Mouse (Mus musculus): ENCODE measurements around the gene Olfr414. TPM values are rescaled to one million over a fixed set of nuclear protein-coding genes. Genes with fewer than 3 reads are reported as not detected.
A peak's percentile ranks its signal among the peaks of the same experiment; 100 is the strongest.

The Olfr414 gene
- polyA plus RNA-seq (2015; fragmentation: Nextera tagmentation; extraction: Ambion mirVana), result not detected in 2 replicates

GRCm38 (mm10) chr1:174423764-174424163 is at the start of gene Olfr414:
Gene Olfr414, plus strand, starts transcription at chr1:174424064.
- H3K9me3 ChIP-seq (replicated peaks; ENCODE audit: control insufficient read depth, low read length), result no peaks in the 10 kb centered on the region
- H3K9ac ChIP-seq (ENCODE audit: low read depth, low read length), result no peak within 1 kb of the TSS
- WGBS (ENCODE audit: insufficient replicate concordance), result 37% methylated on average over 1 of the region's 1 CpGs
- H3K27ac ChIP-seq (ENCODE audit: low read length), result no peak within 1 kb of the TSS
- H3K36me3 ChIP-seq (ENCODE audit: control insufficient read depth, insufficient read depth), result no peaks in the 10 kb centered on the region
- no peak within 1 kb of the TSS for H3K4me2 ChIP-seq (ENCODE audit: low read depth, low read length)
- no peak for ATAC-seq (ENCODE audit: low read depth)
- no peak within 1 kb of the TSS for H3K4me3 ChIP-seq (ENCODE audit: low read depth, low read length)
- H3K27me3 ChIP-seq (ENCODE audit: control insufficient read depth, insufficient read depth, low read depth, low read length), result no peaks in the 10 kb centered on the region
- peaks cover 2% of the 10 kb centered on the region; the same call in 1 of the 2 replicates for H3K4me1 ChIP-seq (ENCODE audit: control insufficient read depth, low read depth, low read length)

- Histone ChIP-seq H3K4me2 (ENCODE audit: low read depth, low read length) (no peak within 1 kb of the TSS), H3K4me1 (ENCODE audit: control insufficient read depth, low read depth, low read length) (no peaks in the 10 kb centered on the region), H3K36me3 (ENCODE audit: control insufficient read depth, insufficient read depth) (no peaks in the 10 kb centered on the region), H3K9ac (ENCODE audit: low read depth, low read length) (no peak within 1 kb of the TSS), H3K27me3 (ENCODE audit: control insufficient read depth, insufficient read depth, low read depth, low read length) (no peaks in the 10 kb centered on the region), H3K9me3 (replicated peaks; ENCODE audit: control insufficient read depth, low read length) (no peaks in the 10 kb centered on the region), H3K4me3 (ENCODE audit: low read depth, low read length) (no peak within 1 kb of the TSS), H3K27ac (ENCODE audit: low read length) (no peak within 1 kb of the TSS)
- no peak for ATAC-seq (ENCODE audit: low read depth)
- 71% methylated on average over 2 of the region's 2 CpGs for WGBS (ENCODE audit: insufficient replicate concordance)
Observed at GRCm38 (mm10) chr1:174390746-174391145, 33.1 kb upstream of the Olfr414 start, which contains the start of gene Olfr248. Gene Olfr248, plus strand, starts transcription at chr1:174391046.

GRCm38 (mm10) chr1:174422959-174423358 is 905 bp upstream of the Olfr414 start:
- no peak overlapping the region for H3K27ac ChIP-seq (ENCODE audit: low read length)
- no peaks in the 10 kb centered on the region for H3K36me3 ChIP-seq (ENCODE audit: control insufficient read depth, insufficient read depth)
- H3K4me2 ChIP-seq (ENCODE audit: low read depth, low read length), result no peak overlapping the region
- H3K27me3 ChIP-seq (ENCODE audit: control insufficient read depth, insufficient read depth, low read depth, low read length), result no peaks in the 10 kb centered on the region
- no peak overlapping the region for H3K9ac ChIP-seq (ENCODE audit: low read depth, low read length)
- ATAC-seq (ENCODE audit: low read depth), result peak; percentile 45
- no peak overlapping the region for H3K4me3 ChIP-seq (ENCODE audit: low read depth, low read length)
- peaks cover 2% of the 10 kb centered on the region; the same call in 1 of the 2 replicates for H3K4me1 ChIP-seq (ENCODE audit: control insufficient read depth, low read depth, low read length)
- WGBS (ENCODE audit: insufficient replicate concordance), result 42% methylated on average over 4 of the region's 4 CpGs
- H3K9me3 ChIP-seq (replicated peaks; ENCODE audit: control insufficient read depth, low read length), result no peaks in the 10 kb centered on the region

GRCm38 (mm10) chr1:174426180-174426986 is 2.5 kb downstream of the Olfr414 start:
- no peak overlapping the region for H3K4me2 ChIP-seq (ENCODE audit: low read depth, low read length)
- H3K4me1 ChIP-seq (ENCODE audit: control insufficient read depth, low read depth, low read length), result peaks cover 2% of the 10 kb centered on the region; the same call in 1 of the 2 replicates
- H3K36me3 ChIP-seq (ENCODE audit: control insufficient read depth, insufficient read depth), result no peaks in the 10 kb centered on the region
- H3K27me3 ChIP-seq (ENCODE audit: control insufficient read depth, insufficient read depth, low read depth, low read length), result no peaks in the 10 kb centered on the region
- 14% methylated on average over 3 of the region's 3 CpGs for WGBS (ENCODE audit: insufficient replicate concordance)
- H3K9ac ChIP-seq (ENCODE audit: low read depth, low read length), result no peak overlapping the region
- H3K27ac ChIP-seq (ENCODE audit: low read length), result no peak overlapping the region; the same call in 1 of the 2 replicates
- no peaks in the 10 kb centered on the region for H3K9me3 ChIP-seq (replicated peaks; ENCODE audit: control insufficient read depth, low read length)
- H3K4me3 ChIP-seq (ENCODE audit: low read depth, low read length), result no peak overlapping the region
- peak; percentile 85 for ATAC-seq (ENCODE audit: low read depth)

- Histone ChIP-seq H3K4me1 (ENCODE audit: control insufficient read depth, low read depth, low read length) (peaks cover 2% of the 10 kb centered on the region; the same call in 1 of the 2 replicates), H3K36me3 (ENCODE audit: control insufficient read depth, insufficient read depth) (no peaks in the 10 kb centered on the region), H3K27me3 (ENCODE audit: control insufficient read depth, insufficient read depth, low read depth, low read length) (no peaks in the 10 kb centered on the region), H3K9me3 (replicated peaks; ENCODE audit: control insufficient read depth, low read length) (no peaks in the 10 kb centered on the region), H3K27ac (ENCODE audit: low read length) (no peak overlapping the region), H3K4me2 (ENCODE audit: low read depth, low read length) (no peak overlapping the region), H3K9ac (ENCODE audit: low read depth, low read length) (no peak overlapping the region), H3K4me3 (ENCODE audit: low read depth, low read length) (no peak overlapping the region)
- no peak for ATAC-seq (ENCODE audit: low read depth)
- 61% methylated on average over 1 of the region's 1 CpGs for WGBS (ENCODE audit: insufficient replicate concordance)
Observed at GRCm38 (mm10) chr1:174427402-174427801, 3.5 kb downstream of the Olfr414 start.

GRCm38 (mm10) chr1:174428407-174428806 is 4.5 kb downstream of the Olfr414 start:
- peaks cover 2% of the 10 kb centered on the region; the same call in 1 of the 2 replicates for H3K4me1 ChIP-seq (ENCODE audit: control insufficient read depth, low read depth, low read length)
- no peak overlapping the region for H3K9ac ChIP-seq (ENCODE audit: low read depth, low read length)
- 27% methylated on average over 2 of the region's 2 CpGs for whole genome bisulfite sequencing (ENCODE audit: insufficient replicate concordance)
- H3K4me3 ChIP-seq (ENCODE audit: low read depth, low read length), result no peak overlapping the region
- H3K27ac ChIP-seq (ENCODE audit: low read length), result no peak overlapping the region
- no peaks in the 10 kb centered on the region for H3K36me3 ChIP-seq (ENCODE audit: control insufficient read depth, insufficient read depth)
- no peak overlapping the region for H3K4me2 ChIP-seq (ENCODE audit: low read depth, low read length)
- peak; percentile 63 for ATAC-seq (ENCODE audit: low read depth)
- H3K9me3 ChIP-seq (replicated peaks; ENCODE audit: control insufficient read depth, low read length), result no peaks in the 10 kb centered on the region
- no peaks in the 10 kb centered on the region for H3K27me3 ChIP-seq (ENCODE audit: control insufficient read depth, insufficient read depth, low read depth, low read length)

GRCm38 (mm10) chr1:174434121-174434520 is 10.3 kb downstream of the Olfr414 start:
- Histone ChIP-seq H3K9me3 (replicated peaks; ENCODE audit: control insufficient read depth, low read length) (no peaks in the 10 kb centered on the region), H3K4me1 (ENCODE audit: control insufficient read depth, low read depth, low read length) (no peaks in the 10 kb centered on the region), H3K9ac (ENCODE audit: low read depth, low read length) (no peak overlapping the region), H3K27ac (ENCODE audit: low read length) (no peak overlapping the region), H3K27me3 (ENCODE audit: control insufficient read depth, insufficient read depth, low read depth, low read length) (no peaks in the 10 kb centered on the region), H3K4me2 (ENCODE audit: low read depth, low read length) (no peak overlapping the region), H3K36me3 (ENCODE audit: control insufficient read depth, insufficient read depth) (no peaks in the 10 kb centered on the region), H3K4me3 (ENCODE audit: low read depth, low read length) (no peak overlapping the region)
- WGBS (ENCODE audit: insufficient replicate concordance), result 16% methylated on average over 1 of the region's 1 CpGs
- no peak for ATAC-seq (ENCODE audit: low read depth)

GRCm38 (mm10) chr1:174441782-174442181 is 17.9 kb downstream of the Olfr414 start, which contains the start of gene Olfr220:
Gene Olfr220, plus strand, starts transcription at chr1:174442082.
- Histone ChIP-seq H3K4me3 (ENCODE audit: low read depth, low read length) (no peak within 1 kb of the TSS), H3K4me2 (ENCODE audit: low read depth, low read length) (no peak within 1 kb of the TSS), H3K9ac (ENCODE audit: low read depth, low read length) (no peak within 1 kb of the TSS), H3K9me3 (replicated peaks; ENCODE audit: control insufficient read depth, low read length) (no peaks in the 10 kb centered on the region), H3K27me3 (ENCODE audit: control insufficient read depth, insufficient read depth, low read depth, low read length) (no peaks in the 10 kb centered on the region), H3K36me3 (ENCODE audit: control insufficient read depth, insufficient read depth) (no peaks in the 10 kb centered on the region), H3K4me1 (ENCODE audit: control insufficient read depth, low read depth, low read length) (no peaks in the 10 kb centered on the region), H3K27ac (ENCODE audit: low read length) (no peak within 1 kb of the TSS)
- ATAC-seq (ENCODE audit: low read depth), result no peak
- WGBS (ENCODE audit: insufficient replicate concordance), result 12% methylated on average over 1 of the region's 1 CpGs

- Histone ChIP-seq H3K9me3 (replicated peaks; ENCODE audit: control insufficient read depth, low read length) (no peaks in the 10 kb centered on the region), H3K4me1 (ENCODE audit: control insufficient read depth, low read depth, low read length) (no peaks in the 10 kb centered on the region), H3K4me2 (ENCODE audit: low read depth, low read length) (no peak overlapping the region), H3K27me3 (ENCODE audit: control insufficient read depth, insufficient read depth, low read depth, low read length) (no peaks in the 10 kb centered on the region), H3K9ac (ENCODE audit: low read depth, low read length) (no peak overlapping the region), H3K36me3 (ENCODE audit: control insufficient read depth, insufficient read depth) (no peaks in the 10 kb centered on the region), H3K27ac (ENCODE audit: low read length) (no peak overlapping the region), H3K4me3 (ENCODE audit: low read depth, low read length) (no peak overlapping the region)
- ATAC-seq (ENCODE audit: low read depth), result no peak
- 49% methylated on average over 2 of the region's 2 CpGs for WGBS (ENCODE audit: insufficient replicate concordance)
Observed at GRCm38 (mm10) chr1:174455100-174455499, 31.2 kb downstream of the Olfr414 start.
